ENCODE assay signal across 22 mouse cellular contexts in the genomic region with DNA sequence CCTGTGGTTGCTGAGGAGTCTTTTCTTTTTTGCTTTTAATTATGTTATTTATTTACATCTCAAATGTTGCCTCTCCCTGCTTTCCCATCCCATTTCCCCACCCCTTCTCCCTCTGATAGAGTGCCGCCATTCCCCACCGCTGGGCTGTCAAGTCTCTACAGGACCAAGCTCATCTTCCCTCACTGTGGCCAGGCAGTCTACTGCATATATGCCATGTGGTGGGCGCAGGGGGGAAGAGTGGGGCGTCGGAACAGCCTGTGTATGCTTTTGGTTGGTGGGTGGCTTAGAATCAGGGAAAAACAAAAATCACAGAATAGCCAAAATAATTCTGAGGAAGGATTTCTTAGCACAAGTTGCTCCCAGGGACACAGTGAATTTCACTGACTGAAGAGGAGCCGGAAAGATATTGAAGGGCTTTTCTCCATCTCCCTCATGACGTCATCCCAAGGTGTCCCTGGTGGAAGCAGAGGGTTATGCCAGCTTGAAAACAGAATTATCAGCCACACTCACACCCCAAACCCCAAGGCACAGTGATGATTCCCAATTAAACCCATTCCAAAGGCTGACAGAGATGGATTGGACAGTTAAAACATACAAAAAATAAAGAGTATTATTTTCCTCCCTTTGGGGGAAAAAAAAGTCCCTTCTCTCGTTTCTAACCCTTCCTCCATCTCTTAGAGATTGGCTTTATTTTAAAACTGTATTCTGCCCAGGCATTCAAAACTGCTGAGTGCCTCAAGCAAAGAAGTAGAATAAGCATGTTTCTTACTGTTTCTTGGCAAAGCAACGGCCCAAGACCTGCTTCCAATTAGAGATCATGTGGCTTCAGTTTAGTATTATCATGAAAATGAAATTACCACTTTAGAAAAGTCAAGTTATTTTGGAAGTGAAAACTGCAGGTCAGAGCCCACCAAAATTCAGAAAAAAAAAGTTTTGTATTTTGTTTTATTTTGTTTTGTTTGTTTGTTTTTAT.
DNase-seq lines count a peak whose midpoint lies in the region; ATAC-seq and TF ChIP-seq lines count a peak whose summit lies in the region.
"Had no signal": no experiment of that assay in that cellular context is flagged by ENCODE, and none has a peak within 500 bp of the region (broad histone marks: within the 10 kb centered on the region; RNA-seq: fewer than 3 reads in every experiment).

No protein-coding gene starts in this region.

- H3K4me3 ChIP-seq in left cerebral cortex, adult 2 months = no peak overlapping the region
- no peak overlapping the region for H3K4me3 ChIP-seq in limb, embryonic 15.5 days
- no peak overlapping the region for H3K4me3 ChIP-seq in kidney, adult 2 months (ENCODE audit: insufficient read depth, low read depth, low read length)
- H3K4me3 ChIP-seq: heart, embryonic 12.5 days; hindbrain, embryonic 13.5 days; kidney, embryonic 15.5 days; liver, embryonic 13.5 days; neural tube, embryonic 13.5 days had no signal

- TF ChIP-seq CTCF in left cerebral cortex, adult 2 months (IDR thresholded peaks at IDR 0.05) = peak; percentile 19
- TF ChIP-seq CTCF in kidney, adult 2 months (conservative IDR thresholded peaks at IDR 0.05; ENCODE audit: insufficient read depth, insufficient read length, low read depth, low read length) = no peak

- TF ChIP-seq POLR2A in kidney, adult 2 months (IDR thresholded peaks at IDR 0.05; ENCODE audit: low read depth, low read length) = no peak

- no peak for DNase-seq in left cerebral cortex, adult 2 months (ENCODE audit: extremely low spot score in 1 of 2, low spot score in 2 of 2)
- no peak for DNase-seq in left cerebral cortex, postnatal 36 days (ENCODE audit: low spot score in 2 of 2)
- DNase-seq in NIH3T3 (ENCODE audit: low read depth) (peak; percentile 83), adipocyte (ENCODE audit: low spot score) (peak; percentile 67), liver (no peak)
- DNase-seq in kidney, adult 2 months = no peak
- DNase-seq: adrenal gland, postnatal 14 days; cerebellum, adult 11-12 months; cerebellum, postnatal 25 days; liver, embryonic 13.5 days; lung, embryonic 14.5 days; lung, postnatal 4 days; right cerebral cortex, postnatal 14 days had no signal

- H3K27me3 ChIP-seq in limb, embryonic 15.5 days = peaks cover 26% of the 10 kb centered on the region
- H3K27me3 ChIP-seq in kidney, adult 2 months (replicated peaks; ENCODE audit: control insufficient read depth, insufficient read depth, low read length) = no peaks in the 10 kb centered on the region; the same call in 1 of the 2 replicates
- H3K27me3 ChIP-seq: hindbrain, embryonic 13.5 days; kidney, embryonic 15.5 days; liver, embryonic 13.5 days; neural tube, embryonic 13.5 days; Patski had no signal

- H3K9ac ChIP-seq in limb, embryonic 15.5 days = no peak overlapping the region
- H3K9ac ChIP-seq: heart, embryonic 12.5 days; hindbrain, embryonic 13.5 days; kidney, embryonic 15.5 days; liver, embryonic 13.5 days; lung, embryonic 14.5 days; neural tube, embryonic 13.5 days had no signal

- no peaks in the 10 kb centered on the region for H3K9me3 ChIP-seq in limb, embryonic 15.5 days
- H3K9me3 ChIP-seq: liver, embryonic 13.5 days had no signal

- H3K36me3 ChIP-seq in limb, embryonic 15.5 days = no peaks in the 10 kb centered on the region
- H3K36me3 ChIP-seq in kidney, adult 2 months (ENCODE audit: control insufficient read depth, insufficient read depth, low read length) = no peaks in the 10 kb centered on the region
- H3K36me3 ChIP-seq: heart, embryonic 12.5 days; hindbrain, embryonic 13.5 days; kidney, embryonic 15.5 days; liver, embryonic 13.5 days; neural tube, embryonic 13.5 days had no signal

- H3K4me2 ChIP-seq in limb, embryonic 15.5 days = no peak overlapping the region
- H3K4me2 ChIP-seq: heart, embryonic 12.5 days; hindbrain, embryonic 13.5 days; kidney, embryonic 15.5 days; liver, embryonic 13.5 days; lung, embryonic 14.5 days; neural tube, embryonic 13.5 days had no signal

- H3K4me1 ChIP-seq in limb, embryonic 15.5 days = peaks cover 15% of the 10 kb centered on the region; the same call in 1 of the 2 replicates
- 0 out of 2 replicates have a peak, but pooled peaks cover 2% of the 10 kb centered on the region for H3K4me1 ChIP-seq in kidney, adult 2 months (ENCODE audit: control insufficient read depth, insufficient read depth, low read length)
- H3K4me1 ChIP-seq: heart, embryonic 12.5 days; hindbrain, embryonic 13.5 days; kidney, embryonic 15.5 days; liver, embryonic 13.5 days; neural tube, embryonic 13.5 days had no signal

- ATAC-seq in limb, embryonic 15.5 days (ENCODE audit: insufficient number of reproducible peaks, low FRiP score, low TSS enrichment, low read depth) = no peak
- ATAC-seq: activated CD4-positive, CD25-positive, alpha-beta regulatory T cell, adult 4 months; forebrain, embryonic 16.5 days; intestine, embryonic 16.5 days; Patski had no signal

- 62% methylated on average over 9 of the region's 9 CpGs for WGBS in limb, embryonic 15.5 days
- 78% methylated on average over 9 of the region's 9 CpGs for WGBS in kidney, adult 2 months

- intact Hi-C loops in left cerebral cortex, adult 2 months (cut with DNase I) = no loop called here
- intact Hi-C loops in left cerebral cortex, postnatal 36 days (cut with DNase I) = no loop called here

- H3K27ac ChIP-seq in left cerebral cortex, adult 2 months = no peak overlapping the region
- H3K27ac ChIP-seq in limb, embryonic 15.5 days = peak overlapping the region; percentile 33
- H3K27ac ChIP-seq in kidney, adult 2 months (ENCODE audit: insufficient read depth, low read depth, low read length) = no peak overlapping the region
- H3K27ac ChIP-seq: hindbrain, embryonic 13.5 days; kidney, embryonic 15.5 days; liver, embryonic 13.5 days; neural tube, embryonic 13.5 days had no signal

Comparison
In these comparisons a context has a peak if more than half of its experiments do, and no peak if none do; other contexts are left out.
1. DNase-seq: peak in NIH3T3 (single experiment) and adipocyte (single experiment); none in left cerebral cortex, adult 2 months (0 of 2), left cerebral cortex, postnatal 36 days (0 of 2), liver (single experiment) and kidney, adult 2 months (single experiment).